Mouse (Mus musculus) embryonic facial prominence, embryonic 13.5 days (tissue): ENCODE data around the gene AC124108.1. TPM values are rescaled to one million over a fixed set of nuclear protein-coding genes. Genes with fewer than 3 reads are reported as not detected.

Experiments used
- ATAC-seq: fragments of 200-750 bp; cut with Nextera tagmentation; 2 replicates; pipeline ENCODE4 v1.8.0; 2017; ENCODE audit warnings: low read depth; ENCODE audit not compliant: insufficient number of reproducible peaks, insufficient read depth, low FRiP score, low TSS enrichment
- H3K27ac ChIP-seq: fragments of 300-500 bp; sonication (generic); 2 replicates; pipeline ENCODE4 v1.5.1; 2015; ENCODE audit warnings: moderate library complexity, mild to moderate bottlenecking, inconsistent platforms
- H3K27me3 ChIP-seq: fragments of 300-500 bp; sonication (generic); 2 replicates; pipeline ENCODE4 v1.6.1; 2015; ENCODE audit warnings: mild to moderate bottlenecking, inconsistent platforms
- H3K36me3 ChIP-seq: fragments of 300-500 bp; sonication (generic); 2 replicates; pipeline ENCODE4 v1.6.1; 2015; ENCODE audit warnings: mild to moderate bottlenecking, inconsistent platforms
- H3K4me1 ChIP-seq: fragments of 300-500 bp; sonication (generic); 2 replicates; pipeline ENCODE4 v1.6.1; 2015; ENCODE audit warnings: inconsistent platforms
- H3K4me2 ChIP-seq: fragments of 300-500 bp; sonication (generic); 2 replicates; pipeline ENCODE4 v1.6.1; 2015; ENCODE audit warnings: moderate library complexity, mild to moderate bottlenecking, inconsistent platforms
- H3K4me3 ChIP-seq: fragments of 300-500 bp; sonication (generic); 2 replicates; pipeline ENCODE4 v1.5.1; 2015; ENCODE audit warnings: mild to moderate bottlenecking, inconsistent platforms
- H3K9ac ChIP-seq: fragments of 300-500 bp; sonication (generic); 2 replicates; pipeline ENCODE4 v1.6.1; 2015; ENCODE audit warnings: mild to moderate bottlenecking, inconsistent platforms
- H3K9me3 ChIP-seq: fragments of 300-500 bp; sonication (generic); 2 replicates; pipeline ENCODE4 v1.6.1; 2016; ENCODE audit warnings: inconsistent platforms
- WGBS: fragments of 180-500 bp; shearing (Covaris S2); methylation state at CpG from one replicate; pipeline ENCODE4 v1.1.7; 2015; ENCODE audit warnings: mixed read lengths; 5-methylcytosine and 5-hydroxymethylcytosine counted together
- polyA plus RNA-seq: library from polyadenylated mRNA; unstranded; fragments of >200 nt; fragmentation: Nextera tagmentation; extraction: Ambion mirVana; gene quantifications from 2 replicates; pipeline ENCODE4 v1.2.1, GENCODE M21; 2015

AC124108.1 gene
- polyA plus RNA-seq, 1 experiment from 2014 or later = 0.34 TPM

DNA sequence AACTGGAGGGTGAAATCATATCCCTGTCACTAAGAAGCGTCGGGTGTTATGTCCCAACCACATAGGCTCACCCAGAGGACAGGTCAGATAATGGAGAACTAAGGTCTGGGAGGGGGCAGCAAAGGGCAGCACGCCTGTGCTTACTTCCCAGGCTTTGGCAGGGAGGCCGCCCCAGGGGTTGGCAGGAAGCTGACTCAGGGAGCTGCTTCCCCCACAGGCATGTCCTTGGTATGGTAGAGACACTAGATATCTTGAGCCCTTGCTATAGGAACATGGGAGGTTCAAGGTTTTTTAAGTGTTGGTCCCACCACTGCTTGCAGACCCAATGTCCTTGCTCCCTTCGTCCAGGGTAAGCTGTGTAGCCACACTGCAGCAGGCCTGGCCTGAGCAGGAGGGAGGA lies 14.7 kb downstream of the AC124108.1 start:
- Histone ChIP-seq H3K9ac (no peak overlapping the region), H3K27ac (no peak overlapping the region), H3K27me3 (peaks cover 15% of the 10 kb centered on the region), H3K4me1 (peaks cover 48% of the 10 kb centered on the region), H3K36me3 (no peaks in the 10 kb centered on the region), H3K4me2 (no peak overlapping the region), H3K4me3 (no peak overlapping the region), H3K9me3 (no peaks in the 10 kb centered on the region)
- 32% methylated on average over 5 of the region's 5 CpGs for WGBS
- no peak for ATAC-seq

DNA sequence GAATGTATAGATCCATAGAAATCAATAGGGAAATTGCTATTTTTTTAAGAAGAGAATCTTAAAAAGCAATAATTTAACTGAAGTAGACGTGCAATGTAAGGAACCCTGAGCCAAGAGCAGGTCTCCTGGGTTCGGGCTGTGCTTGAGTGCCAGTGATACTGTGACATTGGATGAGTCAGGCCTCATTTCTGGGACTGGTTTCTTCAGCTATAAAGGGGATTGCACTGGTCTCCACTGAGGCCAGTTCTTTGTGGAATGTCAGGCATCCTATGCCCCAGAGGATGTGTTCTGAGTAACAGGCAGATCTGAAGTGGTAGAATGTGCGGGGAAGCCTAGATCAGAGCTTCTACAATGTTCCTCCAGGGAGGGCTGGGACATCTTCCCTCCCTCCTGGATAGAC lies 15.6 kb downstream of the AC124108.1 start:
- Histone ChIP-seq H3K4me2 (no peak overlapping the region), H3K4me1 (peaks cover 52% of the 10 kb centered on the region), H3K27me3 (peaks cover 16% of the 10 kb centered on the region), H3K36me3 (no peaks in the 10 kb centered on the region), H3K27ac (no peak overlapping the region), H3K4me3 (no peak overlapping the region), H3K9me3 (no peaks in the 10 kb centered on the region), H3K9ac (no peak overlapping the region)
- ATAC-seq = no peak
- whole genome bisulfite sequencing = 73% methylated on average over 3 of the region's 3 CpGs

DNA sequence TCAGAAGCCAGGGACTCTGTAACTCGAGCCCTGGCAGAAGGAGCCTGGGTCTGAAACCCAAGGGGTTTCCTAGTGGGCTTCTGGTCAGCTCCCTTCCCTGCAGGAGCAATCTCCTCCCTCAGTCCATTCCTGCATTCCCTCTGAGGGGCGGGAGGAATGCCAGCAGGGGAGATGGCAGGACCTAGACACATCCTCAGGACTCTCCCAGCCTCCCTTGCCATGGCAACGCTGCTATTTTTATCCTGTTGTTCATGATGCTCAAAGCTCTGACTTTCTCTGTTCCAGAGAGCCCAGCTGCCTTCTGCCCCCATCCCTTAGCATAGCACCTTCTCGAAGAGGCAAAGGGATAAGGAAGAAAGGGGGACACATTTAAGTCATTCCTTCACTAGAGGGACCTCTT lies 16.9 kb downstream of the AC124108.1 start:
- Histone ChIP-seq H3K4me2 (no peak overlapping the region), H3K4me1 (peaks cover 61% of the 10 kb centered on the region), H3K27me3 (peaks cover 24% of the 10 kb centered on the region), H3K9ac (0 out of 2 replicates have a peak overlapping the region, but pooled peaks have one; percentile 36), H3K4me3 (no peak overlapping the region), H3K9me3 (no peaks in the 10 kb centered on the region), H3K36me3 (no peaks in the 10 kb centered on the region), H3K27ac (no peak overlapping the region)
- WGBS = 14% methylated on average over 4 of the region's 4 CpGs
- ATAC-seq = no peak

DNA sequence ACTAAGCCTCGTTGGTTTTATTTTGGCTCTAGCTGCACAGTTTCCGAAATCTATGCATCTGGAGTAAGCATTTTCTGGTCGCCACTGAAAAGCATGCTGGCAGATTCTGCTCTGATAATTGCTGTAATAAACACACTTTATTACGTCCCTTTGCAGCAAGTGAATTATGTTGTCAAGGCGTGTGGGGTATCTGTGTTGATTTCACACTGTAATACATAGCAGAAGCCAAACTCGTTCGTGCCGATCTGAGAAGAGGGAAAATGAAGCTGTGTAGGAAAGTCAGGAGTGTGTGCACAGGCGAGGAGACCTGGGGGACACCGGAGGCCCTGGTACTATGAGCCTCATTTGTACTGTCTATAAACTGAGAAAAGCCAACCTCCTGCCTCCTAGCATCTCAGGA lies 18.1 kb downstream of the AC124108.1 start:
- Histone ChIP-seq H3K9me3 (no peaks in the 10 kb centered on the region), H3K4me1 (peaks cover 61% of the 10 kb centered on the region), H3K4me2 (no peak overlapping the region), H3K27ac (no peak overlapping the region), H3K4me3 (no peak overlapping the region), H3K9ac (no peak overlapping the region), H3K36me3 (no peaks in the 10 kb centered on the region), H3K27me3 (peaks cover 28% of the 10 kb centered on the region)
- whole genome bisulfite sequencing = 46% methylated on average over 10 of the region's 10 CpGs
- ATAC-seq = no peak

DNA sequence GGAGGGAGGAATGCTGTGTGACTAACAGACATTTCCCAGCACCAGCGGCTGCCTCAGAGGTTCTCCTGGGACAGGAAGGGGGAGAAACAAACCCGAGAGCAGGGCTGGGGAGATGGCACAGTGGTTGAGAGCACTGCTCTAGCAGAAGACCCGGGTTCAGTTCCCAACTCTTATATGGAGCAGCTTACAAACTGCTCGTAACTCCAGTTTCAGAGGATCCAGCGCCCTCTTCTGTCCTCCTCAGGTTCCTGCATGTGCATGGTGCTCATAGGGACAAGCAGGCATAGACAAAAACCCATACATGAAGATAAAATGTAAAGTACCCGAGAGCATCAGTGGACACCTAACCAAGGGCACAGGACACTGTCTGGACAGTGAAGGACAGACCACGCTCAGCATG lies 19.7 kb downstream of the AC124108.1 start:
- no peak for ATAC-seq
- no peak overlapping the region for H3K4me3 ChIP-seq
- no peaks in the 10 kb centered on the region for H3K36me3 ChIP-seq
- 17% methylated on average over 7 of the region's 7 CpGs for WGBS
- H3K4me2 ChIP-seq = no peak overlapping the region
- H3K9me3 ChIP-seq = no peaks in the 10 kb centered on the region
- peaks cover 56% of the 10 kb centered on the region for H3K4me1 ChIP-seq
- H3K27me3 ChIP-seq = peaks cover 28% of the 10 kb centered on the region
- no peak overlapping the region for H3K27ac ChIP-seq
- H3K9ac ChIP-seq = no peak overlapping the region

DNA sequence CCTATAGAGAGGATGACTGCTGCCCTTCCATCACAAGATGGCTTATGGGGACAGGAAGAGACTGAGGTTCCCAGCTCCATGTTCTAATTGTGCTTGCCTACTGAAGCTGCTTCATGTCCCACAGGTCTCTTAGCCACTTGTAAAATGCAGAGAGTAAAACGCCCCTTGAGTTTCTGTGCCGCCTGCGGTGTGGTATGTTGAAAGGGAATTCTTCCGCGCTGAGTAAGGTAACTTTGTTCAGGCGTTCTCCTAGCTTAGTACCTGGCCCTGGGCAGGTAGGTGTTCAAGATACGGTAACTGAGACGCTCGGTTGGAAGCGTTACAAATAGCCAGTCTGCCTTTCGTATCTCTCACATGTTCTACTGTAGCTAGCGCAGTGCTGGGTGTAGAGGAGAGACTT lies 20.4 kb downstream of the AC124108.1 start:
- no peaks in the 10 kb centered on the region for H3K9me3 ChIP-seq
- H3K4me1 ChIP-seq = peaks cover 50% of the 10 kb centered on the region
- no peak overlapping the region for H3K9ac ChIP-seq
- H3K4me2 ChIP-seq = peak overlapping the region; percentile 54
- 37% methylated on average over 12 of the region's 12 CpGs for WGBS
- no peak overlapping the region for H3K27ac ChIP-seq
- peak overlapping the region; percentile 34; the same call in 1 of the 2 replicates for H3K4me3 ChIP-seq
- peaks cover 28% of the 10 kb centered on the region for H3K27me3 ChIP-seq
- no peaks in the 10 kb centered on the region for H3K36me3 ChIP-seq
- no peak for ATAC-seq

DNA sequence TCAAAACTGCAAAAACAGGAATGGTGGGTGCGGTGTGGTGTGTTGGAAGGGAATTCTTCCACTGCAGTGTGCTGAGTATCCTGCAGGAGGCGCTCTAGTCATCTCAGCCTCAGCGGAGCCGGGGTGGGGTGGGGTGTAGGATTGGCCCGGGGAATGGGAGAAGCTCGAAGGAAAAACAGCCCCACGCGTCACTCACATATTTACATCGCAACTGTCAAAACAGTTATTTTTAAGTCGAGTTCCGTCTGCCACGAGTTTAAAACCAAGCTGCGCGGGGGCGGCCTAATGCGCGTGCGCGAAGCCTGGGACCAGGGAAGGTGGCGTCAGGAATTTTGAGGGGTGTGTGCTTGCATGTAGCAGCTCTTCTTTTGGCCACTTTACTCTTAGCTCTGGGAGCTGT lies 21.0 kb downstream of the AC124108.1 start:
- 4% methylated on average over 20 of the region's 20 CpGs for WGBS
- Histone ChIP-seq H3K4me1 (peaks cover 48% of the 10 kb centered on the region), H3K27me3 (peaks cover 28% of the 10 kb centered on the region), H3K9ac (peak overlapping the region; percentile 51; the same call in 1 of the 2 replicates), H3K4me2 (peak overlapping the region; percentile 54), H3K36me3 (no peaks in the 10 kb centered on the region), H3K4me3 (peak overlapping the region; percentile 34), H3K9me3 (no peaks in the 10 kb centered on the region), H3K27ac (no peak overlapping the region)
- ATAC-seq = no peak

DNA sequence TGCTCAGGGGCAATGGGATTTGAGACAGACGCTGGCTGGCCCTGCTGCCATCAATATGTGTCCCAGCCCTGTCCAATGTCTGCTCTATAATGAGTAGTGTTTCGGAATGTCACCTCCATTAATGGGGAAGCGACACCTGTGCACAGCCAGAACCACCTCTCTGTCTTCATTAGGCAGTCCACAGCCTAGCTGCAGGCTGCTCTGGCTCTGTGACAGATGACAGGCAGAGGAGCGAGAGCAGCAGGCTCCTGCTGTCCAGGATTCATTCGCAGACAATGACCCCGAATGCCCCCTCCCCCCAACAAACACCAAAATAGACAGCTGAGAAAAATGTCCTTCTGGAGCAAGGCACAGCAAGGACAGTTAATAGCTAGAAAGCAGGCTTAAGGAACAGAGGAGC lies 21.8 kb downstream of the AC124108.1 start:
- H3K4me1 ChIP-seq = peaks cover 44% of the 10 kb centered on the region
- H3K27ac ChIP-seq = no peak overlapping the region
- no peak overlapping the region for H3K4me2 ChIP-seq
- WGBS = 44% methylated on average over 6 of the region's 6 CpGs
- no peak overlapping the region for H3K9ac ChIP-seq
- H3K36me3 ChIP-seq = no peaks in the 10 kb centered on the region
- H3K9me3 ChIP-seq = no peaks in the 10 kb centered on the region
- H3K27me3 ChIP-seq = peaks cover 28% of the 10 kb centered on the region
- no peak for ATAC-seq
- H3K4me3 ChIP-seq = no peak overlapping the region

DNA sequence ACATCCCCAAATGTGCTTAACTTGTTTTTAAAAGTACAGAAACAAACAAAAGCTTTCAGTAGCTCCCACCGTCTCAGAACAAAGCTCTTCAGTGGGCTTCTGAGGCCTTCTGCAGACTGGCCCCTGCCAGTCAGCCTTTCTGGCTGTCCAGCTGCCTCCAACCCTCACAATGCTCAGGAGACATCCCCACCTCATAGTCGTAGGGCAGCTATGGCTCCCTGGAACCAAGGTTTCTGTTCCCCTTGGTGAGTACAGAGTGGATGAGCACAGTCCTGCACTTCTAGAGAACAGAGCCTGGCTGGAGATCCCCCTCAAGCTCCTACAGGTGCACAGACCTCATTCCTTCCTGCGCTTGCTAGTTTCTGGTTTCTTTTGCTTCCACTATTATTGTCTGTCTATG lies 25.0 kb downstream of the AC124108.1 start:
- WGBS = 47% methylated on average over 3 of the region's 3 CpGs

DNA sequence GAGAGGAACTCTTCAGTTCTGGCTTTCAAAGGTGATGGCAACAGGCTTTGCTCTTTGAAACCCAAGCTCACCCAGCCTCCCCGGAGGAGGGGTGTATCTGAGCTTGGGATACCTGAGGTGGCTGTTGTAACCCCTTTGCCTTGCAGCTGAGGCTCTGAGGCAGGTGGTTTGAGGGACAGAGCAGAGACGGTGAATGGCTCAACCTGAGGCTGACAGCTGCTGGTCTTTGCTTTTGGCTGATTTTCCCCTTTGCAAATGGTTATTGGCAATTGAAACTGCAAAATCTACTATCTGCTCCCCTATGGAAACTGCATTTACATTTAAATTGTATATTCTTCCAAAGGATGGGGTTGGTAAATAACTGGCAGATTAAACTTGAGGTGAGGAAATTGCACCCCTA lies 30.4 kb downstream of the AC124108.1 start:
- no peak for ATAC-seq
- no peak overlapping the region for H3K9ac ChIP-seq
- peaks cover 10% of the 10 kb centered on the region for H3K27me3 ChIP-seq
- no peaks in the 10 kb centered on the region for H3K4me1 ChIP-seq
- no peaks in the 10 kb centered on the region for H3K9me3 ChIP-seq
- H3K36me3 ChIP-seq = no peaks in the 10 kb centered on the region
- 27% methylated on average over 2 of the region's 2 CpGs for WGBS
- no peak overlapping the region for H3K27ac ChIP-seq
- no peak overlapping the region for H3K4me2 ChIP-seq
- no peak overlapping the region for H3K4me3 ChIP-seq

More for the DNA sequence above, 25.0 kb downstream of the AC124108.1 start:
- H3K4me1 ChIP-seq = peaks cover 15% of the 10 kb centered on the region
- no peak overlapping the region for H3K4me2 ChIP-seq
- H3K36me3 ChIP-seq = no peaks in the 10 kb centered on the region
- no peak overlapping the region for H3K9ac ChIP-seq
- no peak overlapping the region for H3K27ac ChIP-seq
- ATAC-seq = no peak
- peaks cover 31% of the 10 kb centered on the region for H3K27me3 ChIP-seq
- H3K9me3 ChIP-seq = no peaks in the 10 kb centered on the region
- no peak overlapping the region for H3K4me3 ChIP-seq

DNA sequence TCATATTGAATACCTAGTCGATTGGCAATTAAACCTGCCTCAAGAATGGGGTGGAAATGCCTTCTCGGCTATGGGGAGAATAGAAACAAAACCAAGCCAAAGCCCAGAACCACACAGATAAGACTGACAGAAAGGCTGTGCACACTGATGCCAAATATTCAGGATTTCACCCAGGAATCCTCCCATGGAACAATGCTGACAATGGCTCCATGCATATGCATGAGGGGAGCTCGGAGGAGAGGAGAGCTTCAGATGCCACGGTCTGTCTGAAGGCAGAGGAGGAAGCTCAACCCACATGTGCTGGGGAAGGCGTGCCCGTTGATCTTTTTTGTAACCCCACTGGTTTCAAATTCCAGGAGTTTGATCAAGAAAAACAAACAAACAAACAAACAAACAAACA lies 30.9 kb downstream of the AC124108.1 start:
- Histone ChIP-seq H3K4me1 (no peaks in the 10 kb centered on the region), H3K36me3 (no peaks in the 10 kb centered on the region), H3K27me3 (peaks cover 10% of the 10 kb centered on the region), H3K4me3 (no peak overlapping the region), H3K4me2 (no peak overlapping the region), H3K27ac (no peak overlapping the region), H3K9ac (no peak overlapping the region), H3K9me3 (no peaks in the 10 kb centered on the region)
- WGBS = 29% methylated on average over 6 of the region's 6 CpGs
- ATAC-seq = no peak

DNA sequence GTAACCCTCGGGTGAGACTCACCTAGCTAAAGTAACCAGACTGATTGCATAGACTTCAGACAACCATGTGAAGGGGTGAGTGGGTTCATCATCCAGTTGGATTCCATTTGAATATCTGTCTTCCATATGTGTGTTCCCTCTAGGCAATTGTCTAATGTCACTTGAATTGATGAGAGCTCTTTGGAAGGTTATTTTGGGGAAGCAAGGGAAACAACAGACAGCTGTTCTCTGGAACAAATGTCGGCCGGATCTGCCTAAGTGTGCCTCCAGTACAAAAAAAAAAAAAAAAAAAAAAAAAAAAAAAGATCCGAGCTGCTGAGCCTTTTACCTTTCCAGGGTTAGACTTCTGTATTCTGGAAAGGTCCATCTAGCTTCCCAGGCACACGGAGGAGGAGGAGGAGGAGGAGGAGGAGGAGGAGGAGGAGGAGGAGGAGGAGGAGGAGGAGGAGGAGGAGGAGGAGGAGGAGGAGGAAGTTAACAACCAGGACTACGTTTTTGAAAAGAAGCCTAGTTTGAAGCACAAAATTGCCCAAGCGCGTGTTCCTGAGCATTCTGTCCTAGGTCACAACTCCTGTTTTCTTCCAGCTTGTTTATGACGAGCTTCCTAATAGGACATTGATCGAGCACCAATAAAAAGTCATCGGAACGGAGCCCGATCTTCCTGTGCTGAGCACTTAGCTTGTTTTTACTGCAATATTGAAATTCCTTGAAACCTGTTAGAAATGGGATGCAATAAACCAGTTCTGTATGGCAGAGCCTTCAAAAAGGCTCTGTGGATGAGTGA lies 35.2 kb downstream of the AC124108.1 start:
- WGBS = 69% methylated on average over 12 of the region's 13 CpGs
- Histone ChIP-seq H3K4me2 (no peak overlapping the region), H3K36me3 (no peaks in the 10 kb centered on the region), H3K9ac (no peak overlapping the region), H3K9me3 (no peaks in the 10 kb centered on the region), H3K27ac (no peak overlapping the region), H3K27me3 (no peaks in the 10 kb centered on the region), H3K4me3 (no peak overlapping the region), H3K4me1 (no peaks in the 10 kb centered on the region)
- ATAC-seq = no peak
